Mouse (Mus musculus) midbrain, embryonic 12.5 days (tissue): ENCODE data around the gene Gm47969. TPM values are rescaled to one million over a fixed set of nuclear protein-coding genes. Genes with fewer than 3 reads are reported as not detected.

Source experiments
- ATAC-seq: fragments of 200-750 bp; cut with Nextera tagmentation; 2 replicates; pipeline ENCODE4 v1.8.0; 2017; ENCODE audit warnings: low read depth, moderate TSS enrichment, moderate library complexity; ENCODE audit not compliant: low FRiP score
- H3K27ac ChIP-seq: fragments of 300-500 bp; sonication (generic); replicated peaks from 2 replicates; pipeline ENCODE4 v1.5.1; 2016; ENCODE audit warnings: mild to moderate bottlenecking
- H3K27me3 ChIP-seq: fragments of 300-500 bp; sonication (generic); 2 replicates; pipeline ENCODE4 v1.6.1; 2016; ENCODE audit warnings: mild to moderate bottlenecking
- H3K36me3 ChIP-seq: fragments of 300-500 bp; sonication (generic); 2 replicates; pipeline ENCODE4 v1.6.1; 2016
- H3K4me1 ChIP-seq: fragments of 300-500 bp; sonication (generic); 2 replicates; pipeline ENCODE4 v1.6.1; 2016
- H3K4me2 ChIP-seq: fragments of 300-500 bp; sonication (generic); replicated peaks from 2 replicates; pipeline ENCODE4 v1.6.1; 2016; ENCODE audit warnings: mild to moderate bottlenecking, moderate library complexity
- H3K4me3 ChIP-seq: fragments of 300-500 bp; sonication (generic); 2 replicates; pipeline ENCODE4 v1.5.1; 2016; ENCODE audit warnings: mild to moderate bottlenecking
- H3K9ac ChIP-seq: fragments of 300-500 bp; sonication (generic); replicated peaks from 2 replicates; pipeline ENCODE4 v1.6.1; 2016; ENCODE audit warnings: mild to moderate bottlenecking, moderate library complexity
- H3K9me3 ChIP-seq: fragments of 300-500 bp; sonication (generic); 2 replicates; pipeline ENCODE4 v1.6.1; 2016; ENCODE audit warnings: mild to moderate bottlenecking
- WGBS: fragments of 180-500 bp; shearing (Covaris S2); methylation state at CpG from one replicate; pipeline ENCODE4 v1.1.7; 2016; 5-methylcytosine and 5-hydroxymethylcytosine counted together
- polyA plus RNA-seq: library from polyadenylated mRNA; unstranded; fragments of >200 nt; fragmentation: Nextera tagmentation; extraction: Ambion mirVana; gene quantifications from 2 replicates; pipeline ENCODE4 v1.2.1, GENCODE M21; 2016

The Gm47969 gene
- polyA plus RNA-seq, 1 experiment from 2014 or later, result not detected

- 88% methylated on average over 2 of the region's 2 CpGs for WGBS
These were observed 40.1 kb downstream of the Gm47969 start for GRCm38 (mm10) chr1:83084790-83085189.

GRCm38 (mm10) chr1:83091268-83091667, 46.5 kb downstream of the Gm47969 start:
- no peaks in the 10 kb centered on the region for H3K27me3 ChIP-seq
- H3K4me2 ChIP-seq, result no peak overlapping the region
- no peak overlapping the region for H3K4me3 ChIP-seq
- ATAC-seq, result no peak
- H3K36me3 ChIP-seq, result no peaks in the 10 kb centered on the region
- no peak overlapping the region for H3K27ac ChIP-seq
- H3K4me1 ChIP-seq, result no peaks in the 10 kb centered on the region
- H3K9ac ChIP-seq, result no peak overlapping the region
- no peaks in the 10 kb centered on the region for H3K9me3 ChIP-seq
- WGBS, result 82% methylated on average over 3 of the region's 3 CpGs

More at GRCm38 (mm10) chr1:83084790-83085189, 40.1 kb downstream of the Gm47969 start:
- ATAC-seq, result no peak
- Histone ChIP-seq H3K4me1 (no peaks in the 10 kb centered on the region), H3K9me3 (no peaks in the 10 kb centered on the region), H3K9ac (no peak overlapping the region), H3K27ac (no peak overlapping the region), H3K4me2 (no peak overlapping the region), H3K36me3 (no peaks in the 10 kb centered on the region), H3K27me3 (no peaks in the 10 kb centered on the region), H3K4me3 (no peak overlapping the region)

Other genes with a start within 250 kb of the Gm47969 start
- 40.7 and 45.3 TPM in 2 replicates for gene Agfg1, start 205.4 kb upstream of the Gm47969 start, polyA plus RNA-seq
- gene A030005L19Rik, start 131.6 kb upstream of the Gm47969 start, polyA plus RNA-seq, result not detected in 2 replicates
- gene A030014E15Rik, start 120.0 kb upstream of the Gm47969 start, polyA plus RNA-seq, result not detected in 2 replicates
- not detected in 2 replicates for gene Gm6217, start 113.5 kb upstream of the Gm47969 start, polyA plus RNA-seq
- not detected in 2 replicates for gene A030003K21Rik, start 101.5 kb upstream of the Gm47969 start, polyA plus RNA-seq
- not detected in 2 replicates for gene Gm7544, start 88.9 kb upstream of the Gm47969 start, polyA plus RNA-seq
- gene Gm47955, start 84.6 kb upstream of the Gm47969 start, polyA plus RNA-seq, result not detected in 2 replicates
- not detected in 2 replicates for gene Gm47959, start 44.4 kb upstream of the Gm47969 start, polyA plus RNA-seq
- 0.29 and 0.51 TPM in 2 replicates for gene Slc19a3, start 6.5 kb upstream of the Gm47969 start, polyA plus RNA-seq
- gene Krtap28-10, start 2.5 kb upstream of the Gm47969 start, polyA plus RNA-seq, result not detected in 2 replicates
- gene A030005K14Rik, start 14.4 kb downstream of the Gm47969 start, polyA plus RNA-seq, result not detected in 2 replicates
- not detected in 2 replicates for gene Krtap28-13, start 16.0 kb downstream of the Gm47969 start, polyA plus RNA-seq
- gene Ccl20, start 71.8 kb downstream of the Gm47969 start, polyA plus RNA-seq, result not detected in 2 replicates
- 0.63 TPM in 1 of 2 replicates, not detected in the other for gene Daw1, start 114.8 kb downstream of the Gm47969 start, polyA plus RNA-seq